Mouse (Mus musculus) ES-E14 (cell line): Measurements from ENCODE around the gene Pxt1.

Experiments
- CHD2 ChIP-seq: IDR thresholded peaks from 2 replicates; pipeline ENCODE4 v1.6.1; 2014; ENCODE audit warnings: mild to moderate bottlenecking, low read depth, low read length, inconsistent platforms
- HCFC1 ChIP-seq: IDR thresholded peaks from 2 replicates; pipeline ENCODE4 v1.6.1; 2012; ENCODE audit warnings: low read length, inconsistent platforms, borderline replicate concordance; ENCODE audit not compliant: insufficient read depth
- MAFK ChIP-seq: IDR thresholded peaks from 2 replicates; pipeline ENCODE4 v1.6.1; 2014; ENCODE audit warnings: mild to moderate bottlenecking, low read depth, low read length, inconsistent platforms; ENCODE audit not compliant: insufficient read depth
- ZC3H11A ChIP-seq: IDR thresholded peaks from 2 replicates; pipeline ENCODE4 v1.6.1; 2012; ENCODE audit warnings: low read depth, mild to moderate bottlenecking, inconsistent platforms, low read length, borderline replicate concordance
- ZNF384 ChIP-seq: IDR thresholded peaks from 2 replicates; pipeline ENCODE4 v1.6.1; 2012; ENCODE audit warnings: low read depth, low read length, inconsistent platforms

DNA sequence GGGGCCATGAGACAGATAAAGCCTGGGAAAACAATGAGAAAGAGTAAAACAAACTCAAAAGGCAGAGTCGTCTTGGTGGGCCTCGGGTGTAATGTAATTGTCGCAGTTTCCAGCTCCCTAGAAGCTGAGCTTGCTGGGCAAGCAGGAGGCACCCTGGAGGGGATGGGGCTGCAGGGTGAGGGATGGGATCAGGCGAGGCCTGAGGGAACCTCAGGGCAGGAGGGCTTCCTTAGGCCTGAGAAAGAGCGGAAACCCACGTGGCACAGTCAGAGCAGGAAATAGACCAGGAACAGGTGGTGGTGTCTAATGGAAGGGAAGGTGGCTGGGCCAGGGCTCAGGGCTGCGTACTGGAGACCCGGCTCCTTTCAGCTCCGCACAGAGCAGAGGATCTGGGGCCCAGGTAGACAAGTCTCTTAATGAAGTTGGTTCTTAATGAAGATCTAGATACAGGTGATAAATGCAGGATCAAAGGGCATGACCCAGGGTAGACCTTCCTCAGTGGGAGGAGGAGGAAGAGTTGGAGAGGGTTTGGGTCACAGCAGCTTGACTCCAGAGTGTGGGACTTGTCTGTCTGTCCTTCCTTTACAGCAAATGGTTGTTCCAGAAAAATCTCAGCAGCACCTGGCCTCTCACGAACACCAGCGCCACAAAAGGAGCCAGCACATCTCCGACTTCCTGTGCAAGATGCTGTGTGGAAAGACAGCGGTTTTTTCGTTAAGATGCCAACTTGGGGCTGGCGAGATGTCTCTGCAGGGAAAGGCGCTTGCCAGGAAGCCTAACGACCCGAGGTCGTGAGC is 9.3 kb downstream of the Pxt1 start:
- no peak for TF ChIP-seq ZNF384
- no peak for TF ChIP-seq ZC3H11A
- no peak for TF ChIP-seq CHD2
- no peak for TF ChIP-seq HCFC1
- no peak for TF ChIP-seq MAFK
